Mouse (Mus musculus) limb, embryonic 15.5 days (tissue): ENCODE measurements around the gene Fam69b. TPM values are rescaled to one million over a fixed set of nuclear protein-coding genes. Genes with fewer than 3 reads are reported as not detected.

Experiments
- ATAC-seq: fragments of 200-750 bp; cut with Nextera tagmentation; 2 replicates; pipeline ENCODE4 v1.8.0; 2017; ENCODE audit warnings: low read depth, moderate TSS enrichment; ENCODE audit not compliant: insufficient number of reproducible peaks, low FRiP score, low TSS enrichment
- H3K27ac ChIP-seq: fragments of 300-500 bp; sonication (generic); 2 replicates; pipeline ENCODE4 v1.5.1; 2015; ENCODE audit warnings: moderate library complexity, mild to moderate bottlenecking, inconsistent platforms
- H3K27me3 ChIP-seq: fragments of 300-500 bp; sonication (generic); 2 replicates; pipeline ENCODE4 v1.6.1; 2015; ENCODE audit warnings: inconsistent platforms
- H3K36me3 ChIP-seq: fragments of 300-500 bp; sonication (generic); 2 replicates; pipeline ENCODE4 v1.6.1; 2015; ENCODE audit warnings: inconsistent platforms
- H3K4me1 ChIP-seq: fragments of 300-500 bp; sonication (generic); 2 replicates; pipeline ENCODE4 v1.6.1; 2015; ENCODE audit warnings: inconsistent platforms
- H3K4me2 ChIP-seq: fragments of 300-500 bp; sonication (generic); 2 replicates; pipeline ENCODE4 v1.6.1; 2015; ENCODE audit warnings: mild to moderate bottlenecking, inconsistent platforms
- H3K4me3 ChIP-seq: fragments of 300-500 bp; sonication (generic); 2 replicates; pipeline ENCODE4 v1.5.1; 2015; ENCODE audit warnings: mild to moderate bottlenecking, inconsistent platforms
- H3K9ac ChIP-seq: fragments of 300-500 bp; sonication (generic); 2 replicates; pipeline ENCODE4 v1.6.1; 2015; ENCODE audit warnings: inconsistent platforms
- H3K9me3 ChIP-seq: fragments of 300-500 bp; sonication (generic); 2 replicates; pipeline ENCODE4 v1.6.1; 2016; ENCODE audit warnings: inconsistent platforms
- WGBS: fragments of 180-500 bp; shearing (Covaris S2); methylation state at CpG from one replicate; pipeline ENCODE4 v1.1.7; 2015; 5-methylcytosine and 5-hydroxymethylcytosine counted together
- polyA plus RNA-seq: library from polyadenylated mRNA; unstranded; fragments of >200 nt; fragmentation: Nextera tagmentation; extraction: Ambion mirVana; gene quantifications from 2 replicates; pipeline ENCODE4 v1.2.1, GENCODE M21; 2015

The Fam69b gene
- polyA plus RNA-seq, 1 experiment from 2014 or later, result 42.8 TPM

GRCm38 (mm10) chr2:26590282-26590681 is 38.0 kb upstream of the Fam69b start:
- Histone ChIP-seq H3K27ac (0 out of 2 replicates have a peak overlapping the region, but pooled peaks have one; percentile 5), H3K9me3 (no peaks in the 10 kb centered on the region), H3K27me3 (no peaks in the 10 kb centered on the region), H3K9ac (no peak overlapping the region), H3K4me1 (peaks cover 25% of the 10 kb centered on the region), H3K4me3 (no peak overlapping the region), H3K36me3 (peaks cover 35% of the 10 kb centered on the region), H3K4me2 (no peak overlapping the region)
- WGBS, result 93% methylated on average over 7 of the region's 7 CpGs
- ATAC-seq, result no peak

GRCm38 (mm10) chr2:26590962-26591361 is 37.3 kb upstream of the Fam69b start:
- Histone ChIP-seq H3K4me1 (peaks cover 25% of the 10 kb centered on the region), H3K4me3 (no peak overlapping the region), H3K9ac (no peak overlapping the region), H3K4me2 (no peak overlapping the region), H3K36me3 (peaks cover 42% of the 10 kb centered on the region), H3K9me3 (no peaks in the 10 kb centered on the region), H3K27me3 (no peaks in the 10 kb centered on the region), H3K27ac (no peak overlapping the region)
- ATAC-seq, result no peak
- WGBS, result 86% methylated on average over 7 of the region's 7 CpGs

DNA sequence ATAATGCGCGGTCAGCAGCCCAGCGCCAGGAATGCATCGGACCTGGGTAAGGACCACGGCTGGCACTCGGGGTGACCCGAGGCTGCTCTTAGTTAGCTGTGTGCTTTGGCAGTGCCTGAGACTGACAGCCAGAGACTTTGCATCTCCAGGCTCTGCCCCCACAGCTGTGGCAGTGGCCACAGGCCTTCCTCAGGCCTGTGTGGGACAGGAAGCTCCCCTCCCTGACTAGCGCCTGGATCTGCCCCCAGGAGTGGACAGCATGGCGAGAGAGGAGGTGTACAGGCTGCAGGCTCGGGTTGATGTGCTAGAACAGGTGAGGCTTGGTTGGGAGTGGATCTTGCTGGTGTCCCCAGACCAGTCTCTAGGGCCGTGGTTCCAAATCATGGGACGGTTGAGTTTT is 36.8 kb upstream of the Fam69b start:
- no peak overlapping the region for H3K4me3 ChIP-seq
- H3K27ac ChIP-seq, result no peak overlapping the region
- no peak for ATAC-seq
- peaks cover 46% of the 10 kb centered on the region for H3K36me3 ChIP-seq
- H3K27me3 ChIP-seq, result no peaks in the 10 kb centered on the region
- 82% methylated on average over 12 of the region's 12 CpGs for WGBS
- H3K9ac ChIP-seq, result no peak overlapping the region
- no peaks in the 10 kb centered on the region for H3K9me3 ChIP-seq
- H3K4me1 ChIP-seq, result peaks cover 21% of the 10 kb centered on the region
- H3K4me2 ChIP-seq, result no peak overlapping the region

- no peak overlapping the region for H3K9ac ChIP-seq
- WGBS, result 65% methylated on average over 9 of the region's 9 CpGs
- peaks cover 46% of the 10 kb centered on the region for H3K36me3 ChIP-seq
- H3K27ac ChIP-seq, result no peak overlapping the region
- H3K9me3 ChIP-seq, result no peaks in the 10 kb centered on the region
- H3K4me1 ChIP-seq, result peaks cover 12% of the 10 kb centered on the region
- H3K27me3 ChIP-seq, result no peaks in the 10 kb centered on the region
- H3K4me2 ChIP-seq, result no peak overlapping the region
- H3K4me3 ChIP-seq, result no peak overlapping the region
- ATAC-seq, result no peak
These were observed 34.8 kb upstream of the Fam69b start for GRCm38 (mm10) chr2:26593211-26594021.

DNA sequence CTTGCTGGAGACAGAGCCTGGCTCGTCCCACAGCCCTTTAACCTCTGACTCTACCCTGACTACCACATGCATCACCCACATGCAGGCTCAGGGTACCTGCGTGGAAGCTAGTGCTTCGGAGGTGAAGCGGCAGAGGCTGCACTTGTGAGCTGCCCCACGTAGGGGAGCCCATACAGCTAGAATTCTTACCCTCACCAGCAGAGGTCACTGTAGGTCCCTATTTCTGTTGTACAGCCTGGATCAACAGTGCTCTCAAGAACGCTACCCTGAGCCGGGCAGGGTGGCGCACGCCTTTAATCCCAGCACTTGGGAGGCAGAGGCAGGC is 34.3 kb upstream of the Fam69b start:
- 63% methylated on average over 9 of the region's 9 CpGs for WGBS
- H3K9ac ChIP-seq, result no peak overlapping the region
- H3K4me1 ChIP-seq, result 0 out of 2 replicates have a peak, but pooled peaks cover 8% of the 10 kb centered on the region
- no peaks in the 10 kb centered on the region for H3K27me3 ChIP-seq
- H3K4me2 ChIP-seq, result no peak overlapping the region
- H3K9me3 ChIP-seq, result no peaks in the 10 kb centered on the region
- no peak for ATAC-seq
- no peak overlapping the region for H3K27ac ChIP-seq
- H3K36me3 ChIP-seq, result peaks cover 46% of the 10 kb centered on the region
- no peak overlapping the region for H3K4me3 ChIP-seq

DNA sequence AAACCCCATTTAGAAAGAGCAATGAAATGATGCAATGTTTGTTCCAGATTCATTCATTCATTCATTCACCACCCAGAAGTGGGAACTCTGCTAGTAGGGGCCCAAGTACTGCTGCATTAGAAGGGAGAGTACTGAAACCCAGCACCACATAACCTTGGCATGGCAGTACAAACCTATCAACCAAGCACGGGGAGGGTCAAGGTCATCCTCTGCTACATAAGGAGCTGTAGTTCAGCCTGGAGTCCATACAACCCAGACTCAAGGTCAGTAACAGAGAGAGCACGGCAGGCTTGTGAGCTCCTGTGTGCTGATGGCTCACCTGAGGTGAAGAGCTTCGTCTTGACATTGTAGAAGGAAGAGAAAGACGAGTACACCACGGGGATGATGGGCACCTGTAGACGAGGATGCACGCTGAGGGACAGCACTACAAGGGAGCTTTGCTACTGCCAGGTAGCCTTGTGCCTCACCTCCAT is 33.8 kb upstream of the Fam69b start:
- Histone ChIP-seq H3K9me3 (no peaks in the 10 kb centered on the region), H3K4me1 (0 out of 2 replicates have a peak, but pooled peaks cover 8% of the 10 kb centered on the region), H3K9ac (no peak overlapping the region), H3K36me3 (peaks cover 46% of the 10 kb centered on the region), H3K27me3 (no peaks in the 10 kb centered on the region), H3K4me2 (no peak overlapping the region), H3K27ac (no peak overlapping the region), H3K4me3 (no peak overlapping the region)
- WGBS, result 86% methylated on average over 7 of the region's 7 CpGs
- no peak for ATAC-seq

DNA sequence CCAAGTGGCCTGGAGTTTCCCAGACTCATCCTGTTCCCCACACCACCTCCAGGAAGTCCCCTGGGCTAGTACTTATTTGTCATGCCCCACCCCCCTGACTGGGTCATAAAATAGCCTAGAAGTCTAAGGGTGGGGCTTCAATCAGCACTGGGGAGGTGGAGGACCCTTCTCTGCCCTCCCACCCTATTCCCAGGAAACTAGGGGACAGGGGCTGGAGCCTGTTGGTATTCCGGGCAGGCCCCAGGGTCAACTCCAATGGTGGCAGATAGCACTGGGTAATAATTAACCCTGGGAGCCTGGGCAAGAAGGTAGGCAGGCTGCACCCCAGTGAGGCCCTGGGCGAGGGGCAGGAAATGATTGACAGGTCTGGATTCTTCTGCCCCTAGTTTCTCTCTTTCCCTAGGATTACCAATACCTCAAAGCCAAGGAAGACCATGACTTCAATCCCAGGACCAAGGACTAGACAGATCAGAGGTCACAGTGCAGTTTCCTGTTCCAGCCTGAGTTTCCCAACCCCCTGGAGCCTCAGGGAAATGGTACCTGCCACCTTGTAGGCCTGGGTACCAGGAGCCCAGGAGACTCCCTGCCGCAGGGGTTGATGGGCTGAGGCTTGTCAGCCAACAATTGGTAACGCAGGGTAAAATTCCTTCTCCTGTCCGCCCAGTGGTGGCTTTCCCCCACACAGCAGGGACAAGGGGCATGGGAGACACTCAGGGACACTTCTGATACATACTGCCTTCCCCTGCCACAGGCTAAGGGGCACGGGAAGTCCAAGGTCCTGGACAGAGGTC is 33.1 kb upstream of the Fam69b start:
- Histone ChIP-seq H3K9ac (no peak overlapping the region), H3K36me3 (peaks cover 46% of the 10 kb centered on the region), H3K9me3 (no peaks in the 10 kb centered on the region), H3K27me3 (no peaks in the 10 kb centered on the region), H3K4me3 (no peak overlapping the region), H3K4me1 (0 out of 2 replicates have a peak, but pooled peaks cover 8% of the 10 kb centered on the region), H3K27ac (no peak overlapping the region), H3K4me2 (no peak overlapping the region)
- 78% methylated on average over 6 of the region's 6 CpGs for WGBS
- no peak; the same call in 1 of the 2 replicates for ATAC-seq

GRCm38 (mm10) chr2:26595725-26596435 is 32.4 kb upstream of the Fam69b start:
- H3K9me3 ChIP-seq, result no peaks in the 10 kb centered on the region
- no peak overlapping the region for H3K4me3 ChIP-seq
- 0 out of 2 replicates have a peak, but pooled peaks have one; percentile 41 for ATAC-seq
- WGBS, result 82% methylated on average over 11 of the region's 11 CpGs
- peaks cover 46% of the 10 kb centered on the region for H3K36me3 ChIP-seq
- no peaks in the 10 kb centered on the region for H3K27me3 ChIP-seq
- no peak overlapping the region for H3K4me2 ChIP-seq
- H3K4me1 ChIP-seq, result 0 out of 2 replicates have a peak, but pooled peaks cover 7% of the 10 kb centered on the region
- H3K27ac ChIP-seq, result no peak overlapping the region
- no peak overlapping the region for H3K9ac ChIP-seq

GRCm38 (mm10) chr2:26596898-26597297 is 31.4 kb upstream of the Fam69b start:
- no peak overlapping the region for H3K27ac ChIP-seq
- peaks cover 40% of the 10 kb centered on the region for H3K36me3 ChIP-seq
- no peaks in the 10 kb centered on the region for H3K27me3 ChIP-seq
- no peak for ATAC-seq
- 95% methylated on average over 3 of the region's 3 CpGs for WGBS
- H3K9ac ChIP-seq, result no peak overlapping the region
- no peak overlapping the region for H3K4me2 ChIP-seq
- H3K4me3 ChIP-seq, result no peak overlapping the region
- no peaks in the 10 kb centered on the region for H3K4me1 ChIP-seq
- no peaks in the 10 kb centered on the region for H3K9me3 ChIP-seq

- H3K4me1 ChIP-seq, result peaks cover 4% of the 10 kb centered on the region
- H3K4me2 ChIP-seq, result no peak overlapping the region
- WGBS, result 85% methylated on average over 2 of the region's 2 CpGs
- no peaks in the 10 kb centered on the region for H3K9me3 ChIP-seq
- H3K27ac ChIP-seq, result no peak overlapping the region
- H3K27me3 ChIP-seq, result no peaks in the 10 kb centered on the region
- no peak for ATAC-seq
- H3K4me3 ChIP-seq, result no peak overlapping the region
- no peak overlapping the region for H3K9ac ChIP-seq
- H3K36me3 ChIP-seq, result peaks cover 32% of the 10 kb centered on the region
These were observed 30.4 kb upstream of the Fam69b start for GRCm38 (mm10) chr2:26597810-26598209.

DNA sequence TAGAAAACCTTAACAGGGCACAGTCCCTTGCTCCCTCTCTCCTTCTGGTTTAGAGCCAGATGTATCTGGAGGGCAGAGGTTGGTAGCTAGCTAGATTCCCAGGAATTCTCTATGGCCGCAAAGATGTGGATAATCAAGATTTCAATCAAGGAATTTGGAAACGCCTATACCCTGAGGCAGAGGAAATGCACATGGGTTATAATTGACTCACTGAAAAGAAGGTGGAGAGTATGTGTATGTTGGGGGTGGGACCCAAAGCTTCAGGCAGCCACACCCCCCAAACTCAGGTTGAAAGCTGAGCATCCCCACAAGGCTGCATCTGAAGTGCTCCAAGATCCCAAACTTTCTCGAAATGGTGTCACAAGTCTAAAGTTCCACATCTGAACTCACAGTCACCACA is 29.8 kb upstream of the Fam69b start:
- no peak overlapping the region for H3K4me3 ChIP-seq
- WGBS, result 63% methylated on average over 3 of the region's 3 CpGs
- no peaks in the 10 kb centered on the region for H3K9me3 ChIP-seq
- H3K4me2 ChIP-seq, result no peak overlapping the region
- ATAC-seq, result no peak
- H3K9ac ChIP-seq, result no peak overlapping the region
- H3K27me3 ChIP-seq, result no peaks in the 10 kb centered on the region
- H3K36me3 ChIP-seq, result peaks cover 25% of the 10 kb centered on the region
- no peak overlapping the region for H3K27ac ChIP-seq
- H3K4me1 ChIP-seq, result peaks cover 11% of the 10 kb centered on the region
